1 mouse cellular context compared by ENCODE assay signal in genomic region chr1:86440171-86440886, GRCm38 (mm10).
TF ChIP-seq lines count a peak whose summit lies in the region.

No protein-coding gene starts in this region.

TF ChIP-seq in MEL, 35 proteins besides CTCF, POLR2A, EP300 and RAD21 (continued from another document):
- no peak for TF ChIP-seq JUND (IDR thresholded peaks at IDR 0.05; ENCODE audit: low read depth, low read length)
- peak; percentile 72 for TF ChIP-seq SIN3A (IDR thresholded peaks at IDR 0.05; ENCODE audit: low read length)
- TF ChIP-seq USF1 (IDR thresholded peaks at IDR 0.05; ENCODE audit: low read depth, low read length): no peak
- TF ChIP-seq TBP (IDR thresholded peaks at IDR 0.05; ENCODE audit: low read depth, low read length): peak; percentile 64; the same call in 1 of the 2 replicates
- no peak for TF ChIP-seq POLR2AphosphoS2 (IDR thresholded peaks at IDR 0.05; ENCODE audit: low read length)
- TF ChIP-seq CHD2 (IDR thresholded peaks at IDR 0.05; ENCODE audit: low read length): no peak
- no peak; the same call in 1 of the 2 replicates for TF ChIP-seq MAZ (IDR thresholded peaks at IDR 0.05; ENCODE audit: low read depth, low read length)
- TF ChIP-seq ZC3H11A (IDR thresholded peaks at IDR 0.05; ENCODE audit: low read depth, low read length): peak; percentile 50
- TF ChIP-seq ZKSCAN1 (IDR thresholded peaks at IDR 0.05; ENCODE audit: low read depth, low read length): 0 out of 2 replicates have a peak, but pooled peaks have one; percentile 13
- no peak for TF ChIP-seq MAFK (IDR thresholded peaks at IDR 0.05; ENCODE audit: borderline replicate concordance, low read depth, low read length)
- no peak for TF ChIP-seq GATA1 (IDR thresholded peaks at IDR 0.05; ENCODE audit: low read depth, low read length)
- 0 out of 2 replicates have a peak, but pooled peaks have one; percentile 44 for TF ChIP-seq CHD1 (IDR thresholded peaks at IDR 0.05; ENCODE audit: low read depth, low read length)
- no peak for TF ChIP-seq ELF1 (IDR thresholded peaks at IDR 0.05; ENCODE audit: low read depth, low read length)
- TF ChIP-seq RCOR1 (IDR thresholded peaks at IDR 0.05; ENCODE audit: low read depth, low read length): no peak
- TF ChIP-seq TCF12 (IDR thresholded peaks at IDR 0.05; ENCODE audit: low read depth, low read length): no peak
- TF ChIP-seq ZMIZ1 (IDR thresholded peaks at IDR 0.05; ENCODE audit: low read depth, low read length): no peak
- TF ChIP-seq KAT2A (conservative IDR thresholded peaks at IDR 0.05; ENCODE audit: low read depth, low read length): no peak
- no peak for TF ChIP-seq ZNF384 (IDR thresholded peaks at IDR 0.05; ENCODE audit: low read depth, low read length)
- TF ChIP-seq GABPA (IDR thresholded peaks at IDR 0.05; ENCODE audit: low read depth, low read length): no peak
